Mouse (Mus musculus) MEL (cell line): ENCODE measurements around the gene Wnt10b. TPM values are rescaled to one million over a fixed set of nuclear protein-coding genes. Genes with fewer than 3 reads are reported as not detected.

Experiments used
- DNase-seq: peaks from one replicate; pipeline ENCODE4 v3.0.0; 2011; ENCODE audit warnings: low read depth, low spot score
- H3K27ac ChIP-seq: 2 replicates; pipeline ENCODE4 v1.5.1; 2012; ENCODE audit warnings: low read depth, mild to moderate bottlenecking, control low read depth, low read length, moderate library complexity; ENCODE audit not compliant: control insufficient read depth
- H3K27me3 ChIP-seq, 2 experiments: fragments of 150-350 bp in 1 of 2; sonication (generic) in 1 of 2; 2 replicates each; pipeline ENCODE4 v1.6.1; 2012; ENCODE audit warnings: low read length in 2 of 2, mild to moderate bottlenecking in 2 of 2, improper control_type of control experiment in 1 of 2, moderate library complexity in 1 of 2; ENCODE audit not compliant: insufficient read depth in 2 of 2, control insufficient read depth in 1 of 2
- H3K36me3 ChIP-seq, 2 experiments: 2 replicates each; pipeline ENCODE4 v1.6.1; 2012 to 2014; ENCODE audit warnings: low read length in 2 of 2, improper control_type of control experiment in 1 of 2, inconsistent platforms in 1 of 2, mild to moderate bottlenecking in 1 of 2; ENCODE audit not compliant: insufficient read depth in 2 of 2, control insufficient read depth in 1 of 2
- H3K4me1 ChIP-seq, 2 experiments: fragments of 150-350 bp in 1 of 2; sonication (generic) in 1 of 2; 2 replicates each; pipeline ENCODE4 v1.6.1; 2012; ENCODE audit warnings: low read length in 2 of 2, improper control_type of control experiment in 1 of 2, mild to moderate bottlenecking in 1 of 2; ENCODE audit not compliant: insufficient read depth in 2 of 2, control insufficient read depth in 1 of 2
- H3K4me3 ChIP-seq, 2 experiments: fragments of 150-350 bp in 1 of 2; sonication (generic) in 1 of 2; 2 replicates each; pipeline ENCODE4 v1.5.1; 2012; ENCODE audit warnings: low read depth in 2 of 2, low read length in 2 of 2, mild to moderate bottlenecking in 2 of 2, moderate library complexity in 2 of 2, control low read depth in 1 of 2, improper control_type of control experiment in 1 of 2; ENCODE audit not compliant: control insufficient read depth in 1 of 2, insufficient read depth in 1 of 2
- H3K79me2 ChIP-seq: 2 replicates; pipeline ENCODE4 v1.6.1; 2012; ENCODE audit warnings: mild to moderate bottlenecking, low read length, moderate library complexity; ENCODE audit not compliant: control insufficient read depth, poor library complexity, insufficient read depth
- H3K9ac ChIP-seq: 2 replicates; pipeline ENCODE4 v1.6.1; 2012; ENCODE audit warnings: low read depth, mild to moderate bottlenecking, control low read depth, low read length, moderate library complexity; ENCODE audit not compliant: control insufficient read depth, poor library complexity, severe bottlenecking
- H3K9me3 ChIP-seq: fragments of 150-350 bp; sonication (generic); replicated peaks from 2 replicates; pipeline ENCODE4 v1.6.1; 2012; ENCODE audit warnings: mild to moderate bottlenecking, low read length, improper control_type of control experiment, moderate library complexity; ENCODE audit not compliant: insufficient read depth
- BHLHE40 ChIP-seq: IDR thresholded peaks from 2 replicates; pipeline ENCODE4 v1.6.1; 2012; ENCODE audit warnings: low read depth, mild to moderate bottlenecking, inconsistent platforms, low read length, improper control_type of control experiment, borderline replicate concordance
- CHD2 ChIP-seq: IDR thresholded peaks from 2 replicates; pipeline ENCODE4 v1.6.1; 2011; ENCODE audit warnings: low read length, improper control_type of control experiment
- CTCF ChIP-seq, 3 experiments: IDR thresholded peaks in 2 of 3; conservative IDR thresholded peaks in 1 of 3; 2 replicates each; pipeline ENCODE4 v1.5.1; 2011 to 2012; ENCODE audit warnings: low read length in 3 of 3, low read depth in 2 of 3, mild to moderate bottlenecking in 2 of 3, improper control_type of control experiment in 1 of 3, inconsistent platforms in 1 of 3, mixed read lengths in 1 of 3, moderate library complexity in 1 of 3; ENCODE audit not compliant: control insufficient read depth in 1 of 3, insufficient read depth in 1 of 3, poor library complexity in 1 of 3, severe bottlenecking in 1 of 3
- E2F4 ChIP-seq: IDR thresholded peaks from 2 replicates; pipeline ENCODE4 v1.6.1; 2011; ENCODE audit warnings: low read depth, low read length, improper control_type of control experiment, borderline replicate concordance
- EP300 ChIP-seq, 2 experiments: IDR thresholded peaks; 2 replicates each; pipeline ENCODE4 v1.6.1; 2011; ENCODE audit warnings: improper control_type of control experiment in 2 of 2, low read length in 2 of 2, low read depth in 1 of 2, mild to moderate bottlenecking in 1 of 2
- ETS1 ChIP-seq: IDR thresholded peaks from 2 replicates; pipeline ENCODE4 v1.6.1; 2012; ENCODE audit warnings: low read depth, mild to moderate bottlenecking, inconsistent platforms, low read length, improper control_type of control experiment, moderate library complexity
- GABPA ChIP-seq: IDR thresholded peaks from 2 replicates; pipeline ENCODE4 v1.6.1; 2012; ENCODE audit warnings: low read depth, mild to moderate bottlenecking, inconsistent platforms, low read length, improper control_type of control experiment, moderate library complexity
- GATA1 ChIP-seq: IDR thresholded peaks from 2 replicates; pipeline ENCODE4 v1.6.1; 2011; ENCODE audit warnings: low read depth, low read length, improper control_type of control experiment
- JUND ChIP-seq: IDR thresholded peaks from 2 replicates; pipeline ENCODE4 v1.6.1; 2011; ENCODE audit warnings: low read depth, mild to moderate bottlenecking, improper control_type of control experiment, low read length
- KAT2A ChIP-seq: conservative IDR thresholded peaks from 2 replicates; pipeline ENCODE4 v1.6.1; 2012; ENCODE audit warnings: low read depth, low read length, improper control_type of control experiment, inconsistent platforms
- MAFK ChIP-seq: IDR thresholded peaks from 2 replicates; pipeline ENCODE4 v1.6.1; 2011; ENCODE audit warnings: low read depth, mild to moderate bottlenecking, low read length, improper control_type of control experiment, borderline replicate concordance
- MAX ChIP-seq: IDR thresholded peaks from 2 replicates; pipeline ENCODE4 v1.6.1; 2011; ENCODE audit warnings: low read length, improper control_type of control experiment
- MAZ ChIP-seq: IDR thresholded peaks from 2 replicates; pipeline ENCODE4 v1.6.1; 2012; ENCODE audit warnings: low read depth, mild to moderate bottlenecking, inconsistent platforms, low read length, improper control_type of control experiment
- MEF2A ChIP-seq: IDR thresholded peaks from 2 replicates; pipeline ENCODE4 v1.6.1; 2014; ENCODE audit warnings: low read depth, mild to moderate bottlenecking, inconsistent platforms, low read length, improper control_type of control experiment; ENCODE audit not compliant: poor library complexity, insufficient replicate concordance, severe bottlenecking; ENCODE audit errors: extremely low read depth
- MXI1 ChIP-seq: IDR thresholded peaks from 2 replicates; pipeline ENCODE4 v1.6.1; 2011; ENCODE audit warnings: mild to moderate bottlenecking, low read depth, low read length, improper control_type of control experiment
- MYB ChIP-seq: IDR thresholded peaks from 2 replicates; pipeline ENCODE4 v1.6.1; 2011; ENCODE audit warnings: mild to moderate bottlenecking, low read depth, low read length, improper control_type of control experiment
- NELFE ChIP-seq: IDR thresholded peaks from 2 replicates; pipeline ENCODE4 v1.6.1; 2011; ENCODE audit warnings: low read depth, low read length, improper control_type of control experiment
- NRF1 ChIP-seq: IDR thresholded peaks from 2 replicates; pipeline ENCODE4 v1.6.1; 2014; ENCODE audit warnings: low read depth, mild to moderate bottlenecking, inconsistent platforms, low read length, improper control_type of control experiment, moderate library complexity; ENCODE audit not compliant: poor library complexity, insufficient read depth, severe bottlenecking
- POLR2AphosphoS5 ChIP-seq: IDR thresholded peaks from 2 replicates; pipeline ENCODE4 v1.6.1; 2012; ENCODE audit warnings: low read depth, borderline replicate concordance, mild to moderate bottlenecking, inconsistent platforms, low read length, moderate library complexity, mixed read lengths
- RAD21 ChIP-seq: IDR thresholded peaks from 2 replicates; pipeline ENCODE4 v1.6.1; 2011; ENCODE audit warnings: mild to moderate bottlenecking, low read depth, low read length, improper control_type of control experiment
- RCOR1 ChIP-seq: IDR thresholded peaks from 2 replicates; pipeline ENCODE4 v1.6.1; 2012; ENCODE audit warnings: low read depth, mild to moderate bottlenecking, inconsistent platforms, low read length, improper control_type of control experiment
- SIN3A ChIP-seq: IDR thresholded peaks from 2 replicates; pipeline ENCODE4 v1.6.1; 2012; ENCODE audit warnings: low read length, improper control_type of control experiment, inconsistent platforms
- SMC3 ChIP-seq: IDR thresholded peaks from 2 replicates; pipeline ENCODE4 v1.6.1; 2011; ENCODE audit warnings: low read depth, low read length, improper control_type of control experiment
- TAL1 ChIP-seq: IDR thresholded peaks from 2 replicates; pipeline ENCODE4 v1.6.1; 2012; ENCODE audit warnings: mild to moderate bottlenecking, inconsistent platforms, low read length, moderate library complexity, mixed read lengths
- TBP ChIP-seq: IDR thresholded peaks from 2 replicates; pipeline ENCODE4 v1.8.0; 2011; ENCODE audit warnings: low read depth, low read length, improper control_type of control experiment
- USF1 ChIP-seq: IDR thresholded peaks from 2 replicates; pipeline ENCODE4 v1.6.1; 2014; ENCODE audit warnings: low read depth, mild to moderate bottlenecking, inconsistent platforms, low read length, improper control_type of control experiment, moderate library complexity
- USF2 ChIP-seq, 2 experiments: IDR thresholded peaks; 2 replicates each; pipeline ENCODE4 v1.6.1; 2011 to 2012; ENCODE audit warnings: improper control_type of control experiment in 2 of 2, low read length in 2 of 2, borderline replicate concordance in 1 of 2, inconsistent platforms in 1 of 2, low read depth in 1 of 2, mild to moderate bottlenecking in 1 of 2; ENCODE audit not compliant: insufficient read depth in 1 of 2
- ZKSCAN1 ChIP-seq: IDR thresholded peaks from 2 replicates; pipeline ENCODE4 v1.6.1; 2012; ENCODE audit warnings: low read depth, mild to moderate bottlenecking, inconsistent platforms, low read length, improper control_type of control experiment, moderate library complexity
- ZMIZ1 ChIP-seq: IDR thresholded peaks from 2 replicates; pipeline ENCODE4 v1.6.1; 2012; ENCODE audit warnings: low read depth, mild to moderate bottlenecking, inconsistent platforms, low read length, improper control_type of control experiment, moderate library complexity
- ZNF384 ChIP-seq: IDR thresholded peaks from 2 replicates; pipeline ENCODE4 v1.6.1; 2012; ENCODE audit warnings: low read depth, mild to moderate bottlenecking, inconsistent platforms, low read length, improper control_type of control experiment
- polyA plus RNA-seq, 2 experiments: library from polyadenylated mRNA; stranded (reverse) in 1 of 2; unstranded in 1 of 2; fragments of >175 nt in 1 of 2; fragments of >200 nt in 1 of 2; gene quantifications; 2 replicates each; pipeline versions ENCODE4 v1.2.1 to v1.2.4; 2012; ENCODE audit warnings: low replicate concordance in 2 of 2, low read depth in 1 of 2; ENCODE audit not compliant: insufficient read length in 2 of 2, insufficient read depth in 1 of 2, missing spikeins in 1 of 2
- total RNA-seq: library from RNA; depleted of rRNA; stranded (reverse); fragments of 300-350 nt; gene quantifications from 2 replicates; pipeline ENCODE4 v1.2.3, GENCODE M21; 2012

Gene Wnt10b
- total and polyA plus RNA-seq, 3 experiments, result 0.14 to 0.23 TPM; not detected in 1

DNA sequence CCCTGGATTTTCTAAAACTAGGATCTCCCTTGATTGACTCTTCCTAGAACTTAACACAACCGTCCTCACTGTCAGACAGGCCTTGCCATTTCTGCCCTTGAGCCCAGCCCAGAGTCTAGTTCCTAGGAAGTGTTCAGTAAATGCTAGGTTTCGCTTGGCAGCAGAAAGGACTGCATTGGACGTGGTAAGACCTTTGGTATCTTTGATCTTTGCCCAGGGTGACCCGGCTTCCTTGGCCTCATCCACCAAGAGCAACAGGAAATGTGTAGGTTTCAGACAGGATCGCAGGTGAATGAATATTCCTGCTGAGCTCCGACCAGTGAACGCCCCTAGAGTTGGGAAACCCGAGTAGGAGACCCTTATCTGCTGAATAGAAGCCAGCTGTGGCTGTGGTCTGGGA is 25.0 kb upstream of the Wnt10b start:
- Histone ChIP-seq H3K36me3 (peaks cover 0 to 8% of the 10 kb centered on the region in 2 experiments; a peak in 2 of 4 replicates), H3K27ac (no peak overlapping the region), H3K79me2 (peaks cover 21% of the 10 kb centered on the region), H3K9me3 (no peaks in the 10 kb centered on the region), H3K4me1 (peaks cover 2 to 12% of the 10 kb centered on the region in 2 experiments; a peak in 2 of 4 replicates), H3K9ac (no peak overlapping the region), H3K27me3 (no peaks in the 10 kb centered on the region), H3K4me3 (no peak overlapping the region)
- TF ChIP-seq EP300 (IDR thresholded peaks at IDR 0.05; ENCODE audit: low read depth in 1 of 2, low read length in 2 of 2) (no peak), GATA1 (peak; percentile 15; the same call in 1 of the 2 replicates), ETS1 (peak; percentile 63; the same call in 1 of the 2 replicates), MYB (no peak), MAZ (0 out of 2 replicates have a peak, but pooled peaks have one; percentile 21), TAL1 (peak; percentile 50; the same call in 1 of the 2 replicates), SIN3A (0 out of 2 replicates have a peak, but pooled peaks have one; percentile 46)
- DNase-seq, result no peak

GRCm38 (mm10) chr15:98799396-98799795 is 21.4 kb upstream of the Wnt10b start:
- Histone ChIP-seq H3K27me3 (no peaks in the 10 kb centered on the region; a peak in 1 of 4 replicates), H3K79me2 (no peaks in the 10 kb centered on the region), H3K9ac (no peak overlapping the region), H3K9me3 (no peaks in the 10 kb centered on the region), H3K27ac (no peak overlapping the region), H3K36me3 (peaks cover 0 to 8% of the 10 kb centered on the region in 2 experiments; a peak in 2 of 4 replicates), H3K4me1 (peaks cover 2 to 11% of the 10 kb centered on the region in 2 experiments; a peak in 2 of 4 replicates), H3K4me3 (no peak overlapping the region)
- DNase-seq, result peak; percentile 79
- TF ChIP-seq NELFE, result no peak
- TF ChIP-seq CHD2, result no peak
- TF ChIP-seq MXI1, result no peak
- peak; percentile 89 for TF ChIP-seq SMC3
- TF ChIP-seq ETS1, result no peak
- TF ChIP-seq ZMIZ1, result no peak
- TF ChIP-seq MAX, result no peak
- no peak for TF ChIP-seq USF1
- no peak for TF ChIP-seq ZKSCAN1
- no peak for TF ChIP-seq GATA1
- TF ChIP-seq MAFK, result no peak
- TF ChIP-seq TAL1, result no peak
- TF ChIP-seq MAZ, result 0 out of 2 replicates have a peak, but pooled peaks have one; percentile 32
- peak; percentile 95 to 97 (median 96) for TF ChIP-seq CTCF (IDR thresholded peaks at IDR 0.05 in 2 of 3, conservative IDR thresholded peaks at IDR 0.05 in 1 of 3; ENCODE audit: control insufficient read depth in 1 of 3, insufficient read depth in 1 of 3, low read depth in 2 of 3, low read length in 3 of 3, poor library complexity in 1 of 3, severe bottlenecking in 1 of 3)
- TF ChIP-seq POLR2AphosphoS5, result no peak
- TF ChIP-seq ZNF384, result 0 out of 2 replicates have a peak, but pooled peaks have one; percentile 8
- no peak for TF ChIP-seq USF2 (IDR thresholded peaks at IDR 0.05; ENCODE audit: borderline replicate concordance in 1 of 2, insufficient read depth in 1 of 2, low read depth in 1 of 2, low read length in 2 of 2)
- TF ChIP-seq KAT2A, result no peak
- no peak for TF ChIP-seq MEF2A
- TF ChIP-seq RCOR1, result no peak
- TF ChIP-seq MYB, result no peak
- TF ChIP-seq E2F4, result no peak
- TF ChIP-seq GABPA, result no peak
- no peak for TF ChIP-seq NRF1
- TF ChIP-seq BHLHE40, result no peak
- no peak for TF ChIP-seq TBP
- TF ChIP-seq JUND, result no peak
- TF ChIP-seq SIN3A, result no peak
- TF ChIP-seq EP300 (IDR thresholded peaks at IDR 0.05; ENCODE audit: low read depth in 1 of 2, low read length in 2 of 2), result no peak
- peak; percentile 58 for TF ChIP-seq RAD21
